Mouse (Mus musculus) kidney, embryonic 14.5 days (tissue): ENCODE measurements around the gene R3hdm2. TPM values are rescaled to one million over a fixed set of nuclear protein-coding genes. Genes with fewer than 3 reads are reported as not detected.
A peak's percentile ranks its signal among the peaks of the same experiment; 100 is the strongest.

Source experiments
- ATAC-seq: fragments of 200-750 bp; cut with Nextera tagmentation; 2 replicates; pipeline ENCODE4 v1.8.0; 2017; ENCODE audit warnings: moderate number of reproducible peaks, mild to moderate bottlenecking, moderate TSS enrichment, moderate library complexity; ENCODE audit not compliant: low FRiP score, low TSS enrichment
- H3K27ac ChIP-seq: fragments of 300-500 bp; sonication (generic); 2 replicates; pipeline ENCODE4 v1.5.1; 2014; ENCODE audit warnings: low read depth, mild to moderate bottlenecking, low read length, moderate library complexity, mixed read lengths
- H3K27me3 ChIP-seq: fragments of 300-500 bp; sonication (generic); 2 replicates; pipeline ENCODE4 v1.6.1; 2014; ENCODE audit warnings: mild to moderate bottlenecking, low read length; ENCODE audit not compliant: control insufficient read depth, insufficient read depth
- H3K36me3 ChIP-seq: fragments of 300-500 bp; sonication (generic); 2 replicates; pipeline ENCODE4 v1.6.1; 2014; ENCODE audit warnings: low read length, mixed read lengths; ENCODE audit not compliant: control insufficient read depth, insufficient read depth
- H3K4me1 ChIP-seq: fragments of 300-500 bp; sonication (generic); 2 replicates; pipeline ENCODE4 v1.6.1; 2014; ENCODE audit warnings: low read length, mixed read lengths; ENCODE audit not compliant: control insufficient read depth, insufficient read depth
- H3K4me2 ChIP-seq: fragments of 300-500 bp; sonication (generic); replicated peaks from 2 replicates; pipeline ENCODE4 v1.6.1; 2014; ENCODE audit warnings: low read depth, mild to moderate bottlenecking, low read length
- H3K4me3 ChIP-seq: fragments of 300-500 bp; sonication (generic); 2 replicates; pipeline ENCODE4 v1.5.1; 2014; ENCODE audit warnings: mild to moderate bottlenecking, low read length
- H3K9ac ChIP-seq: fragments of 300-500 bp; sonication (generic); 2 replicates; pipeline ENCODE4 v1.6.1; 2014; ENCODE audit warnings: low read depth, mild to moderate bottlenecking, low read length, moderate library complexity
- H3K9me3 ChIP-seq: fragments of 300-500 bp; sonication (generic); 2 replicates; pipeline ENCODE4 v1.6.1; 2016; ENCODE audit warnings: low read length; ENCODE audit not compliant: control insufficient read depth
- WGBS: fragments of 180-500 bp; shearing (Covaris S2); extraction: QIAGEN DNeasy Blood & Tissue Kit; methylation state at CpG from one replicate; pipeline ENCODE4 v1.1.7; 2014; 5-methylcytosine and 5-hydroxymethylcytosine counted together
- polyA plus RNA-seq: library from polyadenylated mRNA; unstranded; fragments of >200 nt; fragmentation: Nextera tagmentation; extraction: Ambion mirVana; gene quantifications from 2 replicates; pipeline ENCODE4 v1.2.1, GENCODE M21; 2014

Gene R3hdm2
- polyA plus RNA-seq, 1 experiment from 2014 or later, result 37.9 TPM

- Histone ChIP-seq H3K4me1 (peaks cover 32% of the 10 kb centered on the region), H3K36me3 (peaks cover 27% of the 10 kb centered on the region), H3K27me3 (peaks cover 30% of the 10 kb centered on the region), H3K9ac (peak overlapping the region; percentile 62; the same call in 1 of the 2 replicates), H3K4me3 (peak overlapping the region; percentile 55; the same call in 1 of the 2 replicates), H3K4me2 (peak overlapping the region; percentile 87), H3K27ac (no peak overlapping the region), H3K9me3 (no peaks in the 10 kb centered on the region)
- 0 out of 2 replicates have a peak, but pooled peaks have one; percentile 10 for ATAC-seq
- WGBS, result 44% methylated on average over 20 of the region's 20 CpGs
These were observed 140.7 kb downstream of the R3hdm2 start for GRCm38 (mm10) chr10:127520714-127521357.

GRCm38 (mm10) chr10:127521611-127522080 is 141.5 kb downstream of the R3hdm2 start:
- 0 out of 2 replicates have a peak, but pooled peaks have one; percentile 1 for ATAC-seq
- H3K27me3 ChIP-seq, result peaks cover 35% of the 10 kb centered on the region

GRCm38 (mm10) chr10:127522088-127522581 is 142.0 kb downstream of the R3hdm2 start, which contains the start of gene Shmt2:
TSS of gene Shmt2 (minus strand) at chr10:127522444.
- WGBS, result 0% methylated on average over 21 of the region's 21 CpGs
- Histone ChIP-seq H3K9me3 (no peaks in the 10 kb centered on the region), H3K9ac (peak within 1 kb of the TSS; percentile 62), H3K4me3 (peak within 1 kb of the TSS; percentile 55), H3K36me3 (peaks cover 27% of the 10 kb centered on the region), H3K4me2 (peak within 1 kb of the TSS; percentile 87), H3K27me3 (peaks cover 37% of the 10 kb centered on the region), H3K4me1 (peaks cover 25% of the 10 kb centered on the region), H3K27ac (peak within 1 kb of the TSS; percentile 13; the same call in 1 of the 2 replicates)
- peak; percentile 65; the same call in 1 of the 2 replicates for ATAC-seq

More at GRCm38 (mm10) chr10:127521611-127522080, 141.5 kb downstream of the R3hdm2 start:
- Histone ChIP-seq H3K4me2 (peak overlapping the region; percentile 87), H3K9me3 (no peaks in the 10 kb centered on the region), H3K4me1 (peaks cover 30% of the 10 kb centered on the region), H3K27ac (peak overlapping the region; percentile 13; the same call in 1 of the 2 replicates), H3K4me3 (peak overlapping the region; percentile 55), H3K9ac (peak overlapping the region; percentile 62), H3K36me3 (peaks cover 27% of the 10 kb centered on the region)
- WGBS, result 10% methylated on average over 12 of the region's 12 CpGs

GRCm38 (mm10) chr10:127524646-127525255 is 144.6 kb downstream of the R3hdm2 start:
- H3K27ac ChIP-seq, result no peak overlapping the region
- H3K4me1 ChIP-seq, result peaks cover 25% of the 10 kb centered on the region

GRCm38 (mm10) chr10:127526048-127526447 is 145.9 kb downstream of the R3hdm2 start:
- Histone ChIP-seq H3K9me3 (no peaks in the 10 kb centered on the region), H3K27ac (no peak overlapping the region), H3K36me3 (no peaks in the 10 kb centered on the region), H3K27me3 (peaks cover 75% of the 10 kb centered on the region), H3K9ac (no peak overlapping the region), H3K4me1 (peaks cover 19% of the 10 kb centered on the region), H3K4me2 (peak overlapping the region; percentile 29; the same call in 1 of the 2 replicates), H3K4me3 (peak overlapping the region; percentile 25)
- ATAC-seq, result no peak
- under 1% methylated on average over 26 of the region's 26 CpGs for WGBS

More at GRCm38 (mm10) chr10:127524646-127525255, 144.6 kb downstream of the R3hdm2 start:
- Histone ChIP-seq H3K36me3 (peaks cover 6% of the 10 kb centered on the region; the same call in 1 of the 2 replicates), H3K27me3 (peaks cover 62% of the 10 kb centered on the region), H3K9me3 (no peaks in the 10 kb centered on the region), H3K4me2 (no peak overlapping the region), H3K9ac (no peak overlapping the region), H3K4me3 (no peak overlapping the region)
- 4% methylated on average over 22 of the region's 23 CpGs for WGBS
- no peak for ATAC-seq

GRCm38 (mm10) chr10:127526681-127527080 is 146.6 kb downstream of the R3hdm2 start:
- no peaks in the 10 kb centered on the region for H3K36me3 ChIP-seq
- 1% methylated on average over 26 of the region's 26 CpGs for WGBS
- H3K4me1 ChIP-seq, result peaks cover 16% of the 10 kb centered on the region

GRCm38 (mm10) chr10:127527481-127527880 is 147.4 kb downstream of the R3hdm2 start:
- Histone ChIP-seq H3K9ac (no peak overlapping the region), H3K27ac (no peak overlapping the region), H3K36me3 (no peaks in the 10 kb centered on the region), H3K4me2 (no peak overlapping the region), H3K27me3 (peaks cover 89% of the 10 kb centered on the region), H3K9me3 (no peaks in the 10 kb centered on the region), H3K4me3 (no peak overlapping the region; the same call in 1 of the 2 replicates), H3K4me1 (peaks cover 16% of the 10 kb centered on the region)
- WGBS, result 2% methylated on average over 17 of the region's 17 CpGs
- peak; percentile 13; the same call in 1 of the 2 replicates for ATAC-seq

More at GRCm38 (mm10) chr10:127526681-127527080, 146.6 kb downstream of the R3hdm2 start:
- peak; percentile 46 for ATAC-seq
- Histone ChIP-seq H3K9ac (no peak overlapping the region), H3K27ac (no peak overlapping the region), H3K9me3 (no peaks in the 10 kb centered on the region), H3K4me2 (peak overlapping the region; percentile 29), H3K4me3 (peak overlapping the region; percentile 25), H3K27me3 (peaks cover 81% of the 10 kb centered on the region)

GRCm38 (mm10) chr10:127530945-127531344 is 150.8 kb downstream of the R3hdm2 start:
- H3K27ac ChIP-seq, result no peak overlapping the region
- WGBS, result under 1% methylated on average over 16 of the region's 25 CpGs
- H3K4me1 ChIP-seq, result peaks cover 29% of the 10 kb centered on the region
- peaks cover 100% of the 10 kb centered on the region for H3K27me3 ChIP-seq
- no peaks in the 10 kb centered on the region for H3K36me3 ChIP-seq
- H3K9me3 ChIP-seq, result no peaks in the 10 kb centered on the region
- no peak for ATAC-seq
- no peak overlapping the region for H3K9ac ChIP-seq
- peak overlapping the region; percentile 18; the same call in 1 of the 2 replicates for H3K4me2 ChIP-seq
- H3K4me3 ChIP-seq, result 0 out of 2 replicates have a peak overlapping the region, but pooled peaks have one; percentile 3
